Mouse (Mus musculus): ENCODE measurements at regions not wholly inside any gene's neighbourhood (a gene's known extent, or its start where the extent isn't known, plus 50 kb on each side); places are given as distances from the start of the nearest gene placed in this dataset.

DNA sequence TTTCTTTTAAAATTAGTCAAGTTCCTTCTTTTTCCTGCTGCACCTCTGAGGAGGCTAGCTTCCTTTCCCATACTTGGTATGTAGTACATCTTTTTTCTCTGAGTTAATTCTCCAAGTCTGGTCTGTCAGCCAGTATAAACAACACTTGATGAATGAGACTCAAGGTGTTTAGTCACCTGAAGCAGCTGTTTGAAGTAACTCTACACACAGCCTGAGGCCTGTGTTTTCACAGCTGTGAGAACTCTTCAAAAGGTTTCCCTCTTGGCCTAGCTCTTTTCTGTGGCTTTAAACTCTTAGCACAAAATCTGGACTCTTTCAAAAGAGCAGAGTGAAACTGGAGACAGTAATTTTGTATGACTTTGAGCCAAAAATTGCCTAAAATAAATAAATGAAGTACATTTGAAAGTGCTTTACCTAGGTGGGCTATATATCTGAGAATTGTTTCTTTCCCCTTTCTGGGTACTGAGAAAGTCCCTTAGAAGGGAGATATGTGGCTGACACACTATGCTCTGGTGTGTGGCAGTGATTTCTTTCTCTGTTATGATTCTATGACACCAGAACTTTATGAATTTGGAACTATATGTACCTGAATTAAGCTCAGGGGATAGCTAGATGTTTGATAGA is 1070.2 kb upstream of the Zeb2 start:
- no peak for DNase-seq (ENCODE audit: low spot score in 2 of 2)

- no peak for DNase-seq (ENCODE audit: low spot score in 2 of 2)
Observed at GRCm38 (mm10) chr2:46183241-46183640, 1066.0 kb upstream of the Zeb2 start.

DNA sequence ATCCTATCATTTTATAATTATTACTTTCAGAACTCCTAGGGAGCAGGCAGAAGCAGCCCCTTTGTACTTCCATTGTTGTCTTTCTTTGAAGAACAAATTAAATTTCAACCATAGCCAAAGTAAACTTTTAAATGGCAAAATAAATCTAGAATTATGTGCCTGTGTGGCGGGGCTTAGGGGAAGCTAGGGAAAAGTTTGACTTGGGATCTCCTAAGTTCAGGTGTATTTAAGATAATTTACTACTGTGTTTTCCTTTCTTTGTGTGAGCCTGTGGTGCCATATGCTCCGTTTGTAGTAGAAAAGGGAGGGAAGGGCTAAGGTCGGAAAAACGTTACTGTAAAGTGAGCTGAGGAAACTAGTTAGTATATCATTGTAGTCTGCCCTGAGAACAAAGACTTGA is 1062.5 kb upstream of the Zeb2 start:
- no peak for DNase-seq (ENCODE audit: low spot score in 2 of 2)

DNA sequence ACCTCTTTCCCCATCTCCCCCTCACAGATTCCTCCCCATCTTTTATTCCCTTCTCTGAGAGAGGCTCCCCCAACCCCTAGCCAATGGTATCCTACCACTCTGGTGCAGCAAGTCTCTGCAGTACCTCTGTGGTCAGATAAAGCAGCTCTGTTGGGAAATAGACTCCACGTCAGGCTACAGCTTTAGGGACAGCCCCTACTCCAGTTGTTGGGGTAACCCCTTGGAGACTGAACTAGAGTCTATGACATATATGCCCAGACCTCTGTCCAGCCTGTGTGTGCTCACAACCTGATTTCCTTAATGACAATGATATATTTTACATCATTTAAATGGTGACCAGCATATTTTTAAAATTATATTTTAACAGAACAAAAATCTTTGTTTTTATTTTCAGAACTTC is 1051.3 kb upstream of the Zeb2 start:
- DNase-seq (ENCODE audit: low spot score in 2 of 2): no peak

DNA sequence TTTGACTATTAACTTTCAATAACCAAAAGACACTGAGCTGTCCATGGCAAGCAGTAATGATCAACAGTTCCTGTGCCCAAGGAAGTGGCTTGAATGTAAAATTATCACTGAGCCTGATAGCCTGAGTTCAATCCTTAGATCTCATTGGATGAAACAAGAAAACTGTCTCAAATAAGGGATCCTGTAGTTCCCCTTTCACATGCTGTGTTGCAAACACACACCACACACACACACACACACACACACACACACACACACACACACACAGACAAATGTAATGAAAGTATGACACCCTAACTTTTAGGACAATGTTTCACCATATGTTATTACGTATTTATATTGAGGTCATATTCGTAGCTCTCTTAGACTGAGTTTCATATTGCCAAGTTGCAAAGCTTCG is 1032.7 kb upstream of the Zeb2 start:
- DNase-seq (ENCODE audit: low spot score in 2 of 2): no peak

- no peak for DNase-seq (ENCODE audit: low spot score in 2 of 2)
Observed at GRCm38 (mm10) chr2:46119871-46120270, 1002.7 kb upstream of the Zeb2 start.

DNA sequence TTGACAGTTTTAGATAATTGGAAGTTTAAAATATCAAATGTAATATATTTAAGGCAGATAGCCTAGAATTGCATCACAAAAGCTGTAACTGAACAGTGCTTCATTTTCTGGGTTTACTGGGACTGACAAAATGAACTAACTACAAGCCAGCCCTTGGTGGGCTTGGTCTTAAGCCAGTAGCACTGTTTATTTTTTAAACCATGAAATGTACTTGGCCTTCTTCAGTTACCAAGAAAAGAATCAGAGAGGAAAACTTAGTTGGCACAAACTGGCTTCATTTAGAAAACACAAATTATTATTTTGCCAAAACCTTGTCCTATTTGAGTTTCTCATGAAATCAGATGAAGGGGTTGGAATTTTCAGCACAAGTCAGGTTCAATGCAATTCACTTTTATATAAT is 989.8 kb upstream of the Zeb2 start:
- DNase-seq (ENCODE audit: low spot score in 2 of 2): no peak

GRCm38 (mm10) chr2:46065034-46065802 is 948.0 kb upstream of the Zeb2 start:
- DNase-seq (ENCODE audit: low spot score in 2 of 2): no peak

- DNase-seq (ENCODE audit: low spot score in 2 of 2): no peak
Observed at GRCm38 (mm10) chr2:46055729-46056128, 938.5 kb upstream of the Zeb2 start.

DNA sequence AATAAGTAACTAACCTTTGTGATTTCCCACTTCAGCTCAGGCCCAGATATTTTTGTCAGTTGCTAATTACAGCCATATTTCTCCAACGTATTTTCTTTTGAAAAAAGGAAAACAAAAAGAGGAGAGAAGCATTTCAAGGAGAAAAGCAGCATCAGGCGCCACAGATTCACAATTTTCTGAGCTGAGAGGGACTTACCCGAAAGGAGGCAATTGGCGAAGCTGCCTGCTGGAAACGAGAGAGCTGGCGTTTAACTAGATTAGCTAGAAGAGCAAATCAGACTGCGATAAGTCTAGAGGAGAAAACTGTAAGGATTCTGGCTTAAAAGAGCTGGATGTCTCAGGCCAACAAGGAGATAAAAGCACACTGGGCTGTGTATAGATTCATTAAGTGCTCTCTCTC is 937.7 kb upstream of the Zeb2 start:
- DNase-seq (ENCODE audit: low spot score in 2 of 2): no peak

GRCm38 (mm10) chr2:46021854-46022253 is 904.7 kb upstream of the Zeb2 start:
- DNase-seq (ENCODE audit: low spot score in 2 of 2): no peak

GRCm38 (mm10) chr2:46013771-46014269 is 896.6 kb upstream of the Zeb2 start:
- no peak for DNase-seq (ENCODE audit: low spot score in 2 of 2)

DNA sequence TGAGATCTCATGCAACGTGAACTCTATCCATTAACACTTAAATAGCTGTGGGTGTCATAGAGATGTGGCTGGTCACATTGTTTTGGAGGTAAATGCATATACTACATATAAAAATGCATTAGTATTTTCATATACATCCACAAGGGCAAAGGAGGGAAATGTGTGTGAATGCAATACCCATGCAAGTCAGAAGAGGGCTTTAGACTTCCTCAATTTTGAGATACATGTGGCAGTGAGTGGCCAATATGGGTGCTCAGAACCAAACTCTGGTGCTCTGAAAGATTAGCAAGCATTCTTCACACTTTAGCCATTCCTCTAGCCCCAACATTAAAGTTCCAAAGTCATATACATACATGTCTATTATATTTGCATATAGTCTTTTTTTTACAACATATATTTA is 895.5 kb upstream of the Zeb2 start:
- no peak for DNase-seq (ENCODE audit: low spot score in 2 of 2)

DNA sequence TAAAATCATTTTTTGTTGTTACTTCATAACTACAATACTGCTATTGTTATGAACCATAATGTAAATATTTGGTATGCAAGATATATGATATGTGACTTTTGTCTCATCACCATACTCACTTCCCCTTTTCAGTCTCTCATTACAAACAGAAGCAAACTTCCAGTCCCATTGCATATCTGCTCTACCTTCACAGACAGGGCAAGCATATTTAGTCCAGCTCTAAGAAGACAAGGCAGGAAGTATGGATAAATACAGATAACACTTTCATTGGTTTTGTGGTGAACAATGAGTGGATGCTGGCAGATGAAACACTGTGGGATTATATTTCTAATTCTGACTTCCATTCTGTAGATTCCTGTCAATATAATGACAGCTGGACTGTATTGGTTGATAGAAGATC is 858.0 kb upstream of the Zeb2 start:
- DNase-seq (ENCODE audit: low spot score in 2 of 2): no peak

- DNase-seq (ENCODE audit: low spot score in 2 of 2): no peak
Observed at GRCm38 (mm10) chr2:45968635-45969034, 851.4 kb upstream of the Zeb2 start.

DNA sequence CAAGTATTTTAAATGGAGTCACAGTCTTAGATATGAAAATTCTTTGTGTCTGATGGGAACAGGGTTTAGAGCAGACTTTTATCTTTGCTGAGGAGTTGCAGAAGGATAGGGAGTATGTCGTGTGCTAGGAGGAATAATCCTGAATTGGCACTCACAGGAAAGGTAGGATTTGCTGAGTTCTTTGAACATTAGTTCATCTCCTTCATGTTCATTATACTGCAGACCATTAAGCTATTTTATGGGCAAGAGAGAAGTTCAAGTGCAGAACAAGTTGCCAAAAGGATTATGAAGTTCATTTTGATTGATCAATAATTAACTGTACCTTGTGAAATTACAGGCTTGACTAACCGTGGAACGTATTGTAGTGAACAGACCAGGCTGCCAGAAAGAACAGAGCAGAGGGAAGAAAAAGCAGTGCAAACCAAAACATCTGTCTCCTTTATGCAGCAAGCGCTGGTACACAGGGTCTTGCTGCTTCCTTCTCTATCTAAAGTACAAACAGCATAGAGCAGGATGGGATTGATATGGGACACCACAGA is 839.7 kb upstream of the Zeb2 start:
- DNase-seq (ENCODE audit: low spot score in 2 of 2): no peak

- DNase-seq (ENCODE audit: low spot score in 2 of 2): no peak
Observed at GRCm38 (mm10) chr2:45948758-45949157, 831.6 kb upstream of the Zeb2 start.

- no peak for DNase-seq (ENCODE audit: low spot score in 2 of 2)
Observed at GRCm38 (mm10) chr2:45925791-45926480, 808.7 kb upstream of the Zeb2 start.

- no peak for DNase-seq (ENCODE audit: low spot score in 2 of 2)
Observed at GRCm38 (mm10) chr2:45908871-45909270, 791.7 kb upstream of the Zeb2 start.

GRCm38 (mm10) chr2:45904623-45905235 is 787.5 kb upstream of the Zeb2 start:
- DNase-seq (ENCODE audit: low spot score in 2 of 2): no peak

GRCm38 (mm10) chr2:45904090-45904489 is 786.9 kb upstream of the Zeb2 start:
- DNase-seq (ENCODE audit: low spot score in 2 of 2): no peak
